Mouse (Mus musculus) myocyte (in vitro differentiated cells): Measurements from ENCODE around the gene Gcsam. TPM values are rescaled to one million over a fixed set of nuclear protein-coding genes. Genes with fewer than 3 reads are reported as not detected.

Experiments used
- H3K27me3 ChIP-seq: one replicate; pipeline ENCODE4 v1.6.1; 2011; ENCODE audit not compliant: control insufficient read depth, insufficient read depth, insufficient read length
- H3K36me3 ChIP-seq: one replicate; pipeline ENCODE4 v1.6.1; 2011; ENCODE audit not compliant: control insufficient read depth, insufficient read depth
- H3K4me2 ChIP-seq: one replicate; pipeline ENCODE4 v1.6.1; 2011; ENCODE audit warnings: low read depth, control low read depth
- H3K4me3 ChIP-seq: one replicate; pipeline ENCODE4 v1.5.1; 2011; ENCODE audit warnings: mild to moderate bottlenecking, control low read depth, moderate library complexity
- H3K79me2 ChIP-seq: one replicate; pipeline ENCODE4 v1.6.1; 2011; ENCODE audit not compliant: control insufficient read depth, insufficient read depth
- H3ac ChIP-seq: one replicate; pipeline ENCODE4 v1.6.1; 2011; ENCODE audit not compliant: control insufficient read depth, insufficient read length
- CEBPB ChIP-seq: IDR thresholded peaks from 2 replicates; pipeline ENCODE4 v1.6.1; 2011; ENCODE audit warnings: mild to moderate bottlenecking, moderate library complexity; ENCODE audit not compliant: poor library complexity, insufficient read depth, severe bottlenecking
- E2F4 ChIP-seq: IDR thresholded peaks from one replicate; pipeline ENCODE4 v1.6.1; 2011; ENCODE audit warnings: mild to moderate bottlenecking, control low read depth, moderate library complexity; ENCODE audit not compliant: insufficient read depth
- MAX ChIP-seq: IDR thresholded peaks from one replicate; pipeline ENCODE4 v1.6.1; 2011; ENCODE audit warnings: low read depth, mild to moderate bottlenecking, control low read depth
- MYOD1 ChIP-seq, 3 experiments: IDR thresholded peaks; one replicate each; pipeline ENCODE4 v1.6.1; 2011; ENCODE audit warnings: control low read depth in 2 of 3, low read depth in 2 of 3, mild to moderate bottlenecking in 2 of 3, moderate library complexity in 1 of 3; ENCODE audit not compliant: insufficient read length in 2 of 3, control insufficient read depth in 1 of 3
- MYOG ChIP-seq, 3 experiments: IDR thresholded peaks; one replicate each; pipeline ENCODE4 v1.6.1; 2011; ENCODE audit warnings: control low read depth in 2 of 3, low read depth in 2 of 3, mild to moderate bottlenecking in 2 of 3; ENCODE audit not compliant: insufficient read length in 2 of 3, control insufficient read depth in 1 of 3, insufficient read depth in 1 of 3
- POLR2A ChIP-seq: IDR thresholded peaks from one replicate; pipeline ENCODE4 v1.6.1; 2011; ENCODE audit warnings: low read depth, mild to moderate bottlenecking, control low read depth, moderate library complexity; ENCODE audit not compliant: insufficient read length
- POLR2AphosphoS2 ChIP-seq: IDR thresholded peaks from one replicate; pipeline ENCODE4 v1.6.1; 2011; ENCODE audit warnings: low read depth, control low read depth; ENCODE audit not compliant: insufficient read length
- REST ChIP-seq: IDR thresholded peaks from one replicate; pipeline ENCODE4 v1.6.1; 2011; ENCODE audit warnings: mild to moderate bottlenecking, control low read depth, moderate library complexity; ENCODE audit not compliant: insufficient read depth, insufficient read length
- SRF ChIP-seq: IDR thresholded peaks from one replicate; pipeline ENCODE4 v1.6.1; 2011; ENCODE audit warnings: low read depth; ENCODE audit not compliant: control insufficient read depth, insufficient read length
- TCF12 ChIP-seq: IDR thresholded peaks from one replicate; pipeline ENCODE4 v1.6.1; 2011; ENCODE audit warnings: mild to moderate bottlenecking, control low read depth; ENCODE audit not compliant: poor library complexity, insufficient read depth, severe bottlenecking
- TCF3 ChIP-seq: IDR thresholded peaks from one replicate; pipeline ENCODE4 v1.6.1; 2011; ENCODE audit warnings: low read depth, control low read depth; ENCODE audit not compliant: insufficient read length
- USF1 ChIP-seq: IDR thresholded peaks from one replicate; pipeline ENCODE4 v1.6.1; 2011; ENCODE audit warnings: low read depth, mild to moderate bottlenecking, control low read depth, moderate library complexity
- polyA plus RNA-seq: library from polyadenylated mRNA; unstranded; fragments of >200 nt; fragmentation: generic; extraction: Trizol; gene quantifications from one replicate; pipeline ENCODE4 v1.2.1, GENCODE M21; 2012; ENCODE audit warnings: missing spikeins

Gcsam gene
- polyA plus RNA-seq, 1 experiment, result not detected

GRCm38 (mm10) chr16:45654465-45654864 lies 44.3 kb downstream of the Gcsam start:
- Histone ChIP-seq H3K27me3 (no peaks in the 10 kb centered on the region), H3K36me3 (no peaks in the 10 kb centered on the region), H3ac (no peak overlapping the region), H3K4me3 (no peak overlapping the region), H3K4me2 (no peak overlapping the region), H3K79me2 (no peaks in the 10 kb centered on the region)
- TF ChIP-seq POLR2A (no peak), POLR2AphosphoS2 (no peak), CEBPB (no peak), USF1 (no peak), TCF12 (no peak), MAX (no peak), E2F4 (no peak), MYOD1 (IDR thresholded peaks at IDR 0.05; ENCODE audit: control insufficient read depth in 1 of 3, insufficient read length in 2 of 3, low read depth in 2 of 3) (no peak), TCF3 (no peak), REST (no peak)

- H3K79me2 ChIP-seq, result no peaks in the 10 kb centered on the region
- H3ac ChIP-seq, result no peak overlapping the region
- no peak overlapping the region for H3K4me3 ChIP-seq
- no peak for TF ChIP-seq POLR2AphosphoS2
- no peak for TF ChIP-seq TCF3
- no peak for TF ChIP-seq REST
- no peak for TF ChIP-seq E2F4
- TF ChIP-seq TCF12, result no peak
- no peak for TF ChIP-seq CEBPB
- TF ChIP-seq MYOD1 (IDR thresholded peaks at IDR 0.05; ENCODE audit: control insufficient read depth in 1 of 3, insufficient read length in 2 of 3, low read depth in 2 of 3), result no peak
- TF ChIP-seq MAX, result no peak
- TF ChIP-seq SRF, result no peak
- no peak for TF ChIP-seq MYOG (IDR thresholded peaks at IDR 0.05; ENCODE audit: control insufficient read depth in 1 of 3, insufficient read depth in 1 of 3, insufficient read length in 2 of 3, low read depth in 2 of 3)
- TF ChIP-seq USF1, result no peak
- TF ChIP-seq POLR2A, result no peak
- no peaks in the 10 kb centered on the region for H3K36me3 ChIP-seq
- H3K4me2 ChIP-seq, result no peak overlapping the region
- no peaks in the 10 kb centered on the region for H3K27me3 ChIP-seq
Observed at GRCm38 (mm10) chr16:45657574-45658159, 47.5 kb downstream of the Gcsam start.

- no peaks in the 10 kb centered on the region for H3K27me3 ChIP-seq
- no peaks in the 10 kb centered on the region for H3K36me3 ChIP-seq
- TF ChIP-seq MYOD1 (IDR thresholded peaks at IDR 0.05; ENCODE audit: control insufficient read depth in 1 of 3, insufficient read length in 2 of 3, low read depth in 2 of 3) (no peak), SRF (no peak), POLR2A (no peak), USF1 (no peak), POLR2AphosphoS2 (no peak), CEBPB (no peak), E2F4 (no peak), MAX (no peak), MYOG (IDR thresholded peaks at IDR 0.05; ENCODE audit: control insufficient read depth in 1 of 3, insufficient read depth in 1 of 3, insufficient read length in 2 of 3, low read depth in 2 of 3) (no peak), TCF12 (no peak), REST (no peak), TCF3 (no peak)
- no peak overlapping the region for H3K4me2 ChIP-seq
- no peak overlapping the region for H3K4me3 ChIP-seq
- H3K79me2 ChIP-seq, result no peaks in the 10 kb centered on the region
- H3ac ChIP-seq, result no peak overlapping the region
Observed at GRCm38 (mm10) chr16:45658248-45658647, 48.1 kb downstream of the Gcsam start.

- Histone ChIP-seq H3K79me2 (no peaks in the 10 kb centered on the region), H3K36me3 (no peaks in the 10 kb centered on the region), H3K4me3 (no peak overlapping the region), H3ac (no peak overlapping the region), H3K4me2 (no peak overlapping the region), H3K27me3 (no peaks in the 10 kb centered on the region)
- TF ChIP-seq MYOG (IDR thresholded peaks at IDR 0.05; ENCODE audit: control insufficient read depth in 1 of 3, insufficient read depth in 1 of 3, insufficient read length in 2 of 3, low read depth in 2 of 3) (no peak), TCF3 (no peak), TCF12 (no peak), POLR2AphosphoS2 (no peak), USF1 (no peak), MAX (no peak), REST (no peak), POLR2A (no peak), CEBPB (no peak), SRF (no peak), MYOD1 (IDR thresholded peaks at IDR 0.05; ENCODE audit: control insufficient read depth in 1 of 3, insufficient read length in 2 of 3, low read depth in 2 of 3) (no peak), E2F4 (no peak)
Observed at GRCm38 (mm10) chr16:45659596-45659995, 49.4 kb downstream of the Gcsam start.

GRCm38 (mm10) chr16:45662381-45662780 lies 52.2 kb downstream of the Gcsam start:
- no peak overlapping the region for H3K4me2 ChIP-seq
- no peaks in the 10 kb centered on the region for H3K27me3 ChIP-seq
- H3K4me3 ChIP-seq, result no peak overlapping the region
- H3ac ChIP-seq, result no peak overlapping the region
- H3K79me2 ChIP-seq, result no peaks in the 10 kb centered on the region
- no peaks in the 10 kb centered on the region for H3K36me3 ChIP-seq
- TF ChIP-seq E2F4, result no peak
- no peak for TF ChIP-seq POLR2A
- TF ChIP-seq MAX, result no peak
- TF ChIP-seq MYOG (IDR thresholded peaks at IDR 0.05; ENCODE audit: control insufficient read depth in 1 of 3, insufficient read depth in 1 of 3, insufficient read length in 2 of 3, low read depth in 2 of 3), result no peak
